ENCODE assay signal across 13 mouse cellular contexts in the genomic region with DNA sequence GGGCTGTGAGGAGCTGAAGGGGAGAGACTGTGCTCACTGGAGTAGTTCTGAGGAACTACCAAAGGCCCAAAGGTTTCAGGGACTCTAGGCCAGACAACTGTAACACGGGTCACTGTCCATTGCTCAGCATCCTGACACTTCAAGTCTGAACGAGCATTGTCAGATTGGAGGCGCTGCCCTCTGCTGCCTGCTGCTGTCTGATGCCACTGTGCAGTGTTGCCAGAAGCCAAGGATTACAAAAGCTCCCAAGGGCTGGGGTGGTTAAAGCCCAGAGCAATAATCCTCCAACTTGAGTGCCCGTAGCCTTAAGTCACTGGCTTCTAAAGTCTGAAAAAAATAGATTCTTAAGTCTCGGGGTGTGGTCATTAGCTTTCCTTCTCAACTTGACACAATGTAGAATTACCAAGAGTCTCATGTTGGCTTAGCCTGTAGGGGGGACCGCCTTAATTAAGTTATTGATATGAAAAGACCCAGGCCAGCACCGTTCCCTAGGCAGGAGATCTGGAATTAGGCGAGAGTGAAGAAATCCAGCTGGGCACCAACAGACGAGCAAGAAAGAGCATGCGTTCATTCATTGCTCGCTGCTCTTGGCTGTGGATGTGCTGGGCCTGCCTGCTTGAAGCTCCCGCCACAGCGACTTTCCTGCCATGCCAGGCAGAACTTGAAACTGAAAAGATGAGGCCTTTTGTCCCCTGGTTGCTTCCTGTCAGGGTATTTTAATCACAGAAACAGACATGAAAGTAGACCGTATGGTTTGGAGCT.
DNase-seq lines count a peak whose midpoint lies in the region; ATAC-seq and TF ChIP-seq lines count a peak whose summit lies in the region.
"Had no signal": no experiment of that assay in that cellular context is flagged by ENCODE, and none has a peak within 500 bp of the region (broad histone marks: within the 10 kb centered on the region; RNA-seq: fewer than 3 reads in every experiment).

No protein-coding gene starts in this region.

- no peak overlapping the region for H3K4me3 ChIP-seq in forebrain, embryonic 10.5 days
- H3K4me3 ChIP-seq in forebrain, embryonic 14.5 days (ENCODE audit: low read depth, low read length) = no peak overlapping the region
- no peak overlapping the region for H3K4me3 ChIP-seq in liver, postnatal 0 days (ENCODE audit: low read depth, low read length)
- H3K4me3 ChIP-seq in liver, embryonic 12.5 days = no peak overlapping the region
- H3K4me3 ChIP-seq in lung, embryonic 16.5 days (ENCODE audit: low read length) = no peak overlapping the region
- H3K4me3 ChIP-seq: embryonic facial prominence, embryonic 12.5 days; neural tube, embryonic 12.5 days; stomach, embryonic 15.5 days had no signal

- peaks cover 10% of the 10 kb centered on the region; the same call in 1 of the 2 replicates for H3K27me3 ChIP-seq in forebrain, embryonic 10.5 days (ENCODE audit: poor library complexity, severe bottlenecking)
- H3K27me3 ChIP-seq in forebrain, embryonic 14.5 days (replicated peaks; ENCODE audit: control insufficient read depth, insufficient read depth, low read length) = no peaks in the 10 kb centered on the region
- no peaks in the 10 kb centered on the region for H3K27me3 ChIP-seq in liver, postnatal 0 days (ENCODE audit: insufficient read depth, low read length)
- no peaks in the 10 kb centered on the region for H3K27me3 ChIP-seq in liver, embryonic 12.5 days (replicated peaks)
- H3K27me3 ChIP-seq in lung, embryonic 16.5 days (ENCODE audit: control insufficient read depth, insufficient read depth, low read depth, low read length) = no peaks in the 10 kb centered on the region
- H3K27me3 ChIP-seq: embryonic facial prominence, embryonic 12.5 days; neural tube, embryonic 12.5 days; stomach, embryonic 15.5 days had no signal

- H3K27ac ChIP-seq in forebrain, embryonic 10.5 days = peak overlapping the region; percentile 40; the same call in 1 of the 2 replicates
- no peak overlapping the region for H3K27ac ChIP-seq in forebrain, embryonic 14.5 days (ENCODE audit: low read depth, low read length)
- H3K27ac ChIP-seq in liver, postnatal 0 days (ENCODE audit: low read depth) = no peak overlapping the region
- H3K27ac ChIP-seq in liver, embryonic 12.5 days = no peak overlapping the region
- H3K27ac ChIP-seq in lung, embryonic 16.5 days (ENCODE audit: low read length) = peak overlapping the region; percentile 63
- H3K27ac ChIP-seq: embryonic facial prominence, embryonic 12.5 days; neural tube, embryonic 12.5 days; stomach, embryonic 15.5 days had no signal

- H3K4me2 ChIP-seq in forebrain, embryonic 14.5 days (ENCODE audit: low read length) = no peak overlapping the region
- H3K4me2 ChIP-seq in liver, postnatal 0 days (ENCODE audit: low read depth, low read length) = no peak overlapping the region
- H3K4me2 ChIP-seq in liver, embryonic 12.5 days = no peak overlapping the region
- no peak overlapping the region for H3K4me2 ChIP-seq in lung, embryonic 16.5 days (ENCODE audit: low read depth, low read length)
- H3K4me2 ChIP-seq: embryonic facial prominence, embryonic 12.5 days; neural tube, embryonic 12.5 days; stomach, embryonic 15.5 days had no signal

- H3K36me3 ChIP-seq in forebrain, embryonic 10.5 days (replicated peaks) = no peaks in the 10 kb centered on the region
- H3K36me3 ChIP-seq in forebrain, embryonic 14.5 days (ENCODE audit: control insufficient read depth, insufficient read depth, low read length) = no peaks in the 10 kb centered on the region
- no peaks in the 10 kb centered on the region for H3K36me3 ChIP-seq in liver, postnatal 0 days (replicated peaks; ENCODE audit: insufficient read depth, low read length)
- H3K36me3 ChIP-seq in liver, embryonic 12.5 days = no peaks in the 10 kb centered on the region
- H3K36me3 ChIP-seq in lung, embryonic 16.5 days (ENCODE audit: control insufficient read depth, insufficient read depth, low read length) = no peaks in the 10 kb centered on the region
- H3K36me3 ChIP-seq: embryonic facial prominence, embryonic 12.5 days; neural tube, embryonic 12.5 days; stomach, embryonic 15.5 days had no signal

- no peaks in the 10 kb centered on the region; the same call in 1 of the 2 replicates for H3K9me3 ChIP-seq in forebrain, embryonic 10.5 days
- no peaks in the 10 kb centered on the region for H3K9me3 ChIP-seq in forebrain, embryonic 14.5 days (replicated peaks; ENCODE audit: control insufficient read depth, low read length)
- H3K9me3 ChIP-seq in liver, postnatal 0 days (ENCODE audit: low read length) = no peaks in the 10 kb centered on the region
- H3K9me3 ChIP-seq in liver, embryonic 12.5 days (replicated peaks) = no peaks in the 10 kb centered on the region
- H3K9me3 ChIP-seq in lung, embryonic 16.5 days (ENCODE audit: control insufficient read depth, low read length) = no peaks in the 10 kb centered on the region
- H3K9me3 ChIP-seq: embryonic facial prominence, embryonic 12.5 days; stomach, embryonic 15.5 days had no signal

- 54% methylated on average over 14 of the region's 14 CpGs for WGBS in forebrain, embryonic 10.5 days
- 45% methylated on average over 14 of the region's 14 CpGs for WGBS in forebrain, embryonic 14.5 days
- WGBS in liver, postnatal 0 days (ENCODE audit: insufficient replicate concordance) = 74% methylated on average over 14 of the region's 14 CpGs
- WGBS in liver, embryonic 12.5 days (ENCODE audit: insufficient replicate concordance) = 69% methylated on average over 14 of the region's 14 CpGs
- WGBS in lung, embryonic 16.5 days = 50% methylated on average over 14 of the region's 14 CpGs

- no peak for ATAC-seq in forebrain, embryonic 14.5 days
- no peak for ATAC-seq in liver, postnatal 0 days
- no peak for ATAC-seq in liver, embryonic 12.5 days
- ATAC-seq in lung, embryonic 16.5 days (ENCODE audit: low read depth) = peak; percentile 72

- peak; percentile 29; the same call in 1 of the 2 replicates for TF ChIP-seq CTCF in liver, postnatal 0 days (IDR thresholded peaks at IDR 0.05; ENCODE audit: low read depth)

- H3K4me1 ChIP-seq in forebrain, embryonic 10.5 days = peaks cover 57% of the 10 kb centered on the region
- peaks cover 15% of the 10 kb centered on the region for H3K4me1 ChIP-seq in forebrain, embryonic 14.5 days (ENCODE audit: control insufficient read depth, insufficient read depth, low read length)
- no peaks in the 10 kb centered on the region for H3K4me1 ChIP-seq in liver, postnatal 0 days (ENCODE audit: insufficient read depth)
- no peaks in the 10 kb centered on the region; the same call in 1 of the 2 replicates for H3K4me1 ChIP-seq in liver, embryonic 12.5 days
- H3K4me1 ChIP-seq in lung, embryonic 16.5 days (replicated peaks; ENCODE audit: control insufficient read depth, insufficient read depth, low read length) = peaks cover 16% of the 10 kb centered on the region
- H3K4me1 ChIP-seq: stomach, embryonic 15.5 days had no signal

- no peak for TF ChIP-seq EP300 in liver, postnatal 0 days (IDR thresholded peaks at IDR 0.05; ENCODE audit: low read depth)

- no peak overlapping the region for H3K9ac ChIP-seq in forebrain, embryonic 14.5 days (ENCODE audit: low read length)
- no peak overlapping the region for H3K9ac ChIP-seq in liver, postnatal 0 days (replicated peaks)
- H3K9ac ChIP-seq in liver, embryonic 12.5 days = no peak overlapping the region
- H3K9ac ChIP-seq in lung, embryonic 16.5 days (ENCODE audit: low read length) = no peak overlapping the region
- H3K9ac ChIP-seq: embryonic facial prominence, embryonic 12.5 days; neural tube, embryonic 12.5 days; stomach, embryonic 15.5 days had no signal

- DNase-seq in forebrain, embryonic 10.5 days (ENCODE audit: extremely low spot score, low spot score) = no peak
- DNase-seq in forebrain, embryonic 14.5 days (ENCODE audit: low spot score) = no peak
- no peak for DNase-seq in liver, postnatal 0 days
- DNase-seq in retina, postnatal 7 days (ENCODE audit: low read depth, low spot score) = peak; percentile 19
- no peak for DNase-seq in urinary bladder, adult 18-20 months (ENCODE audit: low spot score in 2 of 2)
- DNase-seq in left cerebral cortex, postnatal 36 days (ENCODE audit: low spot score in 2 of 2) = no peak
- DNase-seq: kidney, postnatal 10 days; right cerebral cortex, postnatal 25 days had no signal

- intact Hi-C loops in left cerebral cortex, postnatal 36 days (cut with DNase I) = no loop called here

Comparison
In these comparisons a context has a peak if more than half of its experiments do, and no peak if none do; other contexts are left out.
1. H3K27ac ChIP-seq: peak in forebrain, embryonic 10.5 days (single experiment) and lung, embryonic 16.5 days (single experiment); none in forebrain, embryonic 14.5 days (single experiment), liver, postnatal 0 days (single experiment) and liver, embryonic 12.5 days (single experiment).